Mouse (Mus musculus) small intestine, adult 2 months (tissue): ENCODE measurements around the gene Sema6d. TPM values are rescaled to one million over a fixed set of nuclear protein-coding genes. Genes with fewer than 3 reads are reported as not detected.

Experiments
- H3K27ac ChIP-seq: fragments of 200-500 bp; 2 replicates; pipeline ENCODE4 v1.5.1; 2012; ENCODE audit warnings: low read depth, low read length, control low read depth, inconsistent platforms; ENCODE audit not compliant: insufficient read depth
- H3K27me3 ChIP-seq: fragments of 200-500 bp; 2 replicates; pipeline ENCODE4 v1.6.1; 2012; ENCODE audit warnings: mild to moderate bottlenecking, moderate library complexity, low read length, inconsistent platforms; ENCODE audit not compliant: control insufficient read depth, insufficient read depth
- H3K36me3 ChIP-seq: fragments of 200-500 bp; 2 replicates; pipeline ENCODE4 v1.6.1; 2012; ENCODE audit warnings: mild to moderate bottlenecking, low read length, control low read depth, inconsistent platforms; ENCODE audit not compliant: control insufficient read depth, insufficient read depth
- H3K4me1 ChIP-seq: fragments of 200-500 bp; 2 replicates; pipeline ENCODE4 v1.6.1; 2012; ENCODE audit warnings: low read length, inconsistent platforms, mixed read lengths; ENCODE audit not compliant: control insufficient read depth, insufficient read depth, insufficient read length
- H3K4me3 ChIP-seq: fragments of 200-500 bp; 2 replicates; pipeline ENCODE4 v1.5.1; 2012; ENCODE audit warnings: low read depth, mild to moderate bottlenecking, control low read depth, inconsistent platforms, low read length, moderate library complexity
- CTCF ChIP-seq: fragments of 200-500 bp; IDR thresholded peaks from 2 replicates; pipeline ENCODE4 v1.5.1; 2012; ENCODE audit warnings: low read depth, mild to moderate bottlenecking, control low read depth, inconsistent platforms, low read length, moderate library complexity, mixed read lengths; ENCODE audit not compliant: insufficient replicate concordance, insufficient read length; ENCODE audit errors: extremely low read depth
- POLR2A ChIP-seq: fragments of 200-500 bp; IDR thresholded peaks from 2 replicates; pipeline ENCODE4 v1.6.1; 2012; ENCODE audit warnings: low read depth, mild to moderate bottlenecking, control low read depth, inconsistent platforms, low read length, moderate library complexity
- WGBS: fragments of 180-500 bp; shearing (Covaris S2); methylation state at CpG from one replicate; pipeline ENCODE4 v1.1.7; 2018; 5-methylcytosine and 5-hydroxymethylcytosine counted together
- polyA plus RNA-seq: library from polyadenylated mRNA; depleted of rRNA; stranded (reverse); fragments of >200 nt; gene quantifications from 2 replicates; pipeline ENCODE4 v1.2.3, GENCODE M21; 2012

The Sema6d gene
- polyA plus RNA-seq, 1 experiment = 9.5 TPM

- Histone ChIP-seq H3K27me3 (no peaks in the 10 kb centered on the region), H3K4me3 (no peak overlapping the region), H3K36me3 (no peaks in the 10 kb centered on the region), H3K27ac (0 out of 2 replicates have a peak overlapping the region, but pooled peaks have one; percentile 28), H3K4me1 (no peaks in the 10 kb centered on the region; the same call in 1 of the 2 replicates)
- 86% methylated on average over 1 of the region's 1 CpGs for WGBS
- no peak for TF ChIP-seq CTCF
- TF ChIP-seq POLR2A = no peak
Measured at GRCm38 (mm10) chr2:124467429-124467828, 377.7 kb downstream of the Sema6d start.

- H3K27me3 ChIP-seq = no peaks in the 10 kb centered on the region
- H3K27ac ChIP-seq = no peak overlapping the region
- TF ChIP-seq CTCF (no peak), POLR2A (no peak)
- H3K4me1 ChIP-seq = no peaks in the 10 kb centered on the region; the same call in 1 of the 2 replicates
- no peaks in the 10 kb centered on the region for H3K36me3 ChIP-seq
- no peak overlapping the region for H3K4me3 ChIP-seq
- 73% methylated on average over 10 of the region's 10 CpGs for WGBS
Measured at GRCm38 (mm10) chr2:124470346-124471042, 380.7 kb downstream of the Sema6d start.

GRCm38 (mm10) chr2:124472674-124473507, 383.1 kb downstream of the Sema6d start:
- no peak overlapping the region for H3K4me3 ChIP-seq
- 78% methylated on average over 6 of the region's 6 CpGs for WGBS
- H3K36me3 ChIP-seq = no peaks in the 10 kb centered on the region
- H3K27me3 ChIP-seq = no peaks in the 10 kb centered on the region
- TF ChIP-seq CTCF (no peak), POLR2A (no peak)
- H3K4me1 ChIP-seq = no peaks in the 10 kb centered on the region
- H3K27ac ChIP-seq = no peak overlapping the region

- Histone ChIP-seq H3K27me3 (no peaks in the 10 kb centered on the region), H3K4me3 (no peak overlapping the region), H3K4me1 (no peaks in the 10 kb centered on the region), H3K36me3 (no peaks in the 10 kb centered on the region), H3K27ac (no peak overlapping the region)
- TF ChIP-seq CTCF (no peak), POLR2A (no peak)
Measured at GRCm38 (mm10) chr2:124477904-124478303, 388.1 kb downstream of the Sema6d start.

GRCm38 (mm10) chr2:124478526-124478925, 388.8 kb downstream of the Sema6d start:
- H3K27me3 ChIP-seq = no peaks in the 10 kb centered on the region
- H3K36me3 ChIP-seq = no peaks in the 10 kb centered on the region
- H3K4me3 ChIP-seq = no peak overlapping the region
- no peaks in the 10 kb centered on the region for H3K4me1 ChIP-seq
- WGBS = 84% methylated on average over 4 of the region's 4 CpGs
- H3K27ac ChIP-seq = no peak overlapping the region
- TF ChIP-seq CTCF (no peak), POLR2A (no peak)

GRCm38 (mm10) chr2:124485761-124486160, 396.0 kb downstream of the Sema6d start:
- H3K36me3 ChIP-seq = no peaks in the 10 kb centered on the region
- H3K27me3 ChIP-seq = no peaks in the 10 kb centered on the region
- no peak overlapping the region for H3K4me3 ChIP-seq
- TF ChIP-seq POLR2A = no peak
- no peak for TF ChIP-seq CTCF
- no peaks in the 10 kb centered on the region for H3K4me1 ChIP-seq
- WGBS = 90% methylated on average over 1 of the region's 1 CpGs
- no peak overlapping the region for H3K27ac ChIP-seq

GRCm38 (mm10) chr2:124490010-124490801, 400.4 kb downstream of the Sema6d start:
- 77% methylated on average over 12 of the region's 12 CpGs for WGBS
- H3K4me1 ChIP-seq = no peaks in the 10 kb centered on the region
- no peak for TF ChIP-seq CTCF
- TF ChIP-seq POLR2A = no peak
- no peak overlapping the region for H3K4me3 ChIP-seq
- H3K27ac ChIP-seq = no peak overlapping the region
- H3K36me3 ChIP-seq = no peaks in the 10 kb centered on the region
- H3K27me3 ChIP-seq = no peaks in the 10 kb centered on the region
